Mouse (Mus musculus) hindbrain, embryonic 14.5 days (tissue): ENCODE results near the gene E2f6. TPM values are rescaled to one million over a fixed set of nuclear protein-coding genes. Genes with fewer than 3 reads are reported as not detected.

ENCODE experiments used
- ATAC-seq: fragments of 200-750 bp; cut with Nextera tagmentation; 2 replicates; pipeline ENCODE4 v1.8.0; 2017; ENCODE audit warnings: moderate number of reproducible peaks, mild to moderate bottlenecking, moderate TSS enrichment, moderate library complexity; ENCODE audit not compliant: low FRiP score
- DNase-seq: peaks from one replicate; pipeline ENCODE4 v3.0.0-alpha.2; 2015; ENCODE audit warnings: low spot score
- H3K27ac ChIP-seq: fragments of 300-500 bp; sonication (generic); 2 replicates; pipeline ENCODE4 v1.5.1; 2014; ENCODE audit warnings: mild to moderate bottlenecking, moderate library complexity
- H3K27me3 ChIP-seq: fragments of 300-500 bp; sonication (generic); 2 replicates; pipeline ENCODE4 v1.6.1; 2014; ENCODE audit warnings: mild to moderate bottlenecking, low read length, mixed read lengths; ENCODE audit not compliant: control insufficient read depth, insufficient read depth
- H3K36me3 ChIP-seq: fragments of 300-500 bp; sonication (generic); replicated peaks from 2 replicates; pipeline ENCODE4 v1.6.1; 2014; ENCODE audit not compliant: control insufficient read depth, insufficient read depth
- H3K4me1 ChIP-seq: fragments of 300-500 bp; sonication (generic); replicated peaks from 2 replicates; pipeline ENCODE4 v1.6.1; 2014; ENCODE audit warnings: antibody characterized with exemption, low read length, mixed read lengths; ENCODE audit not compliant: control insufficient read depth, insufficient read depth
- H3K4me2 ChIP-seq: fragments of 300-500 bp; sonication (generic); replicated peaks from 2 replicates; pipeline ENCODE4 v1.6.1; 2014; ENCODE audit warnings: mild to moderate bottlenecking, moderate library complexity
- H3K4me3 ChIP-seq: fragments of 300-500 bp; sonication (generic); replicated peaks from 2 replicates; pipeline ENCODE4 v1.5.1; 2014; ENCODE audit warnings: mild to moderate bottlenecking, low read length
- H3K9ac ChIP-seq: fragments of 300-500 bp; sonication (generic); 2 replicates; pipeline ENCODE4 v1.6.1; 2014
- H3K9me3 ChIP-seq: fragments of 300-500 bp; sonication (generic); 2 replicates; pipeline ENCODE4 v1.6.1; 2016; ENCODE audit warnings: low read length; ENCODE audit not compliant: control insufficient read depth
- WGBS: fragments of 180-500 bp; shearing (Covaris S2); extraction: QIAGEN DNeasy Blood & Tissue Kit; methylation state at CpG from one replicate; pipeline ENCODE4 v1.1.7; 2014; 5-methylcytosine and 5-hydroxymethylcytosine counted together
- polyA plus RNA-seq: library from polyadenylated mRNA; unstranded; fragments of >200 nt; fragmentation: Nextera tagmentation; extraction: Ambion mirVana; gene quantifications from 2 replicates; pipeline ENCODE4 v1.2.1, GENCODE M21; 2014

E2f6 gene
- polyA plus RNA-seq, 1 experiment from 2014 or later = 32.5 TPM

DNA sequence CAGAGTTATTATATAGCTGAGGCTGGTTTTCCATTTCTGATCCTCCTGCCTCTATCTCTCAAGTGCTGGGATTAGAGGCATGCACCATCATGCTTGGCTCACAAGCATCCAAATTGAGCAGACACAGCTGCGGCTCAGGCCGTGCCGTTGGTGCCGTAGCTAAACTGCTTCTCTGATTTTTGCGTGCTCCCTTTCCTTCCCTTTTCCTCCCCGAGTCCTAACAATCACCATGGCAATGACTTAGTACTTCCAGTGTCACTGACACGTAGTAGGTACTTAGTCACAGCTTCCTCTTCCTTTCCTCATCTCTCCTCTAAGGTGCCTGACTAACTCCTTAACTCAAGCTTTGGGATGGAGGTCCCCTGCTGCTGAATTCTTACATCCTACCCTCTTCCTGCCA is 64.9 kb downstream of the E2f6 start:
- Histone ChIP-seq H3K4me2 (no peak overlapping the region), H3K27ac (no peak overlapping the region), H3K36me3 (no peaks in the 10 kb centered on the region), H3K9ac (no peak overlapping the region), H3K9me3 (no peaks in the 10 kb centered on the region), H3K4me3 (no peak overlapping the region), H3K27me3 (no peaks in the 10 kb centered on the region), H3K4me1 (no peaks in the 10 kb centered on the region; the same call in 1 of the 2 replicates)
- ATAC-seq = no peak
- WGBS = 80% methylated on average over 7 of the region's 7 CpGs
- DNase-seq = no peak

DNA sequence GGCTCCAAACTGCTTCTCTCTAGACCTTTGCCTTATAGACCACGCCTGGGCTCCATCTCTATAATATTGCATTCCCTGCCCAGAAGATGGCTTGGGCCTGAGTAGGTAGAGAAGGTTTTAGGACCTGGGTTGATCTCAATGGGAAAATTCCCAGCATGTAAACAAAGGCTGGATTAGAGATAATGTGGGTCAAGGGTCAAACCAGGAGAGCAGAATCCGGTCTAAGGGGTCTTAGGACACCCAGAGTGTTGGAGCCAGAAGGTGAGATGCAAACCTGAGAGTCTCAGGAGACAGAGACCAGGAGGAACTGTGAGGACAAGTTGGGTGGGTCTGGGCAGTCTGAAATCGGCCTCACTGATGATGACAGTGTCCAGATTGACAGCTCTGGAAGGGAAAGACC is 65.9 kb downstream of the E2f6 start:
- no peak overlapping the region for H3K4me3 ChIP-seq
- no peaks in the 10 kb centered on the region; the same call in 1 of the 2 replicates for H3K4me1 ChIP-seq
- H3K9me3 ChIP-seq = no peaks in the 10 kb centered on the region
- 55% methylated on average over 3 of the region's 3 CpGs for WGBS
- no peak overlapping the region for H3K9ac ChIP-seq
- no peaks in the 10 kb centered on the region for H3K36me3 ChIP-seq
- DNase-seq (no peak), ATAC-seq (no peak)
- H3K27ac ChIP-seq = no peak overlapping the region
- H3K27me3 ChIP-seq = no peaks in the 10 kb centered on the region
- H3K4me2 ChIP-seq = no peak overlapping the region

GRCm38 (mm10) chr12:16877141-16877540 is 66.4 kb downstream of the E2f6 start:
- H3K4me1 ChIP-seq = no peaks in the 10 kb centered on the region; the same call in 1 of the 2 replicates
- no peak for ATAC-seq
- no peak overlapping the region for H3K9ac ChIP-seq
- WGBS = 56% methylated on average over 5 of the region's 5 CpGs
- H3K27me3 ChIP-seq = no peaks in the 10 kb centered on the region
- 0 out of 2 replicates have a peak overlapping the region, but pooled peaks have one; percentile 34 for H3K27ac ChIP-seq
- H3K36me3 ChIP-seq = no peaks in the 10 kb centered on the region
- no peak for DNase-seq
- H3K9me3 ChIP-seq = no peaks in the 10 kb centered on the region
- no peak overlapping the region for H3K4me2 ChIP-seq
- H3K4me3 ChIP-seq = no peak overlapping the region

GRCm38 (mm10) chr12:16877679-16878078 is 66.9 kb downstream of the E2f6 start:
- WGBS = 48% methylated on average over 1 of the region's 1 CpGs
- no peaks in the 10 kb centered on the region; the same call in 1 of the 2 replicates for H3K4me1 ChIP-seq
- ATAC-seq = no peak

DNA sequence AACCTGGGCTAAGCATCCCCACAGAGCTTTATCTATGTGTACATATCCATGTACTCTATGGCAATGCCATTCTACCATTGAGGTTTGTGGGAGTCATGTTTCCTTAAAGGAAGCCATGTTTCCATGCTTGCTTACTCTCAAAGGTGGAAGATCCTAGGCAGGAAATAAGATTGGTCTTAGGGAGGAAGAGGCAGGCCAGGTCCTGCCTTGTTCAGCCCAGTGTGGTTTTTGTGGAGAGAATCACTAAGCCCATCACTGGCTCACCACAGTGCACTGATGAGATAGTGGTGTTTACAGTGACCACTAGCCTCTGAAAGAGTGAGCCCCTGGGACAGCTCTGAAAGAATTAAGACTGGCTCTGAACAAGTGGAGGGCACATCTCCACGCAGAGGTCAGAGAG is 68.6 kb downstream of the E2f6 start:
- H3K4me2 ChIP-seq = no peak overlapping the region
- DNase-seq (no peak), ATAC-seq (no peak)
- no peak overlapping the region for H3K4me3 ChIP-seq
- WGBS = 88% methylated on average over 1 of the region's 1 CpGs
- H3K27me3 ChIP-seq = no peaks in the 10 kb centered on the region
- no peak overlapping the region for H3K9ac ChIP-seq
- no peaks in the 10 kb centered on the region for H3K36me3 ChIP-seq
- H3K4me1 ChIP-seq = no peaks in the 10 kb centered on the region; the same call in 1 of the 2 replicates
- no peak overlapping the region for H3K27ac ChIP-seq
- H3K9me3 ChIP-seq = no peaks in the 10 kb centered on the region

More at GRCm38 (mm10) chr12:16877679-16878078, 66.9 kb downstream of the E2f6 start:
- Histone ChIP-seq H3K4me2 (no peak overlapping the region), H3K4me3 (no peak overlapping the region), H3K27ac (no peak overlapping the region), H3K9me3 (no peaks in the 10 kb centered on the region), H3K9ac (no peak overlapping the region), H3K27me3 (no peaks in the 10 kb centered on the region), H3K36me3 (no peaks in the 10 kb centered on the region)
- no peak for DNase-seq

- no peaks in the 10 kb centered on the region for H3K36me3 ChIP-seq
- H3K4me2 ChIP-seq = no peak overlapping the region
- H3K9me3 ChIP-seq = no peaks in the 10 kb centered on the region
- H3K27ac ChIP-seq = no peak overlapping the region
- no peak for DNase-seq
- no peak overlapping the region for H3K9ac ChIP-seq
- no peak for ATAC-seq
- H3K4me3 ChIP-seq = no peak overlapping the region
- WGBS = 88% methylated on average over 4 of the region's 4 CpGs
- H3K27me3 ChIP-seq = no peaks in the 10 kb centered on the region
- no peaks in the 10 kb centered on the region; the same call in 1 of the 2 replicates for H3K4me1 ChIP-seq
These were observed 69.3 kb downstream of the E2f6 start for GRCm38 (mm10) chr12:16880077-16880476.

- Histone ChIP-seq H3K4me3 (no peak overlapping the region), H3K27ac (no peak overlapping the region), H3K27me3 (no peaks in the 10 kb centered on the region), H3K4me2 (no peak overlapping the region), H3K9me3 (no peaks in the 10 kb centered on the region), H3K4me1 (no peaks in the 10 kb centered on the region; the same call in 1 of the 2 replicates), H3K36me3 (no peaks in the 10 kb centered on the region), H3K9ac (no peak overlapping the region)
- ATAC-seq = no peak
- WGBS = 89% methylated on average over 3 of the region's 3 CpGs
- DNase-seq = no peak
These were observed 71.7 kb downstream of the E2f6 start for GRCm38 (mm10) chr12:16882442-16882841.

- 73% methylated on average over 7 of the region's 7 CpGs for WGBS
These were observed 72.3 kb downstream of the E2f6 start for GRCm38 (mm10) chr12:16883111-16883510.

GRCm38 (mm10) chr12:16884534-16884933 is 73.8 kb downstream of the E2f6 start:
- DNase-seq (no peak), ATAC-seq (no peak)
- WGBS = 92% methylated on average over 4 of the region's 4 CpGs
- no peak overlapping the region for H3K9ac ChIP-seq
- H3K27me3 ChIP-seq = no peaks in the 10 kb centered on the region
- H3K27ac ChIP-seq = no peak overlapping the region
- no peaks in the 10 kb centered on the region for H3K9me3 ChIP-seq
- H3K36me3 ChIP-seq = no peaks in the 10 kb centered on the region
- H3K4me2 ChIP-seq = no peak overlapping the region
- no peak overlapping the region for H3K4me3 ChIP-seq
- H3K4me1 ChIP-seq = no peaks in the 10 kb centered on the region

More at GRCm38 (mm10) chr12:16883111-16883510, 72.3 kb downstream of the E2f6 start:
- Histone ChIP-seq H3K4me3 (no peak overlapping the region), H3K4me1 (no peaks in the 10 kb centered on the region), H3K9ac (no peak overlapping the region), H3K36me3 (no peaks in the 10 kb centered on the region), H3K27ac (no peak overlapping the region), H3K9me3 (no peaks in the 10 kb centered on the region), H3K27me3 (no peaks in the 10 kb centered on the region), H3K4me2 (no peak overlapping the region)
- DNase-seq (no peak), ATAC-seq (no peak)

GRCm38 (mm10) chr12:16886354-16886753 is 75.6 kb downstream of the E2f6 start:
- no peaks in the 10 kb centered on the region for H3K9me3 ChIP-seq
- ATAC-seq = no peak
- H3K27me3 ChIP-seq = no peaks in the 10 kb centered on the region
- WGBS = 93% methylated on average over 6 of the region's 6 CpGs
- H3K9ac ChIP-seq = no peak overlapping the region
- H3K4me2 ChIP-seq = no peak overlapping the region
- no peaks in the 10 kb centered on the region for H3K4me1 ChIP-seq
- no peak overlapping the region for H3K27ac ChIP-seq
- DNase-seq = no peak
- no peak overlapping the region for H3K4me3 ChIP-seq
- no peaks in the 10 kb centered on the region for H3K36me3 ChIP-seq
